Mouse (Mus musculus) liver, embryonic 14.5 days (tissue): ENCODE results near the gene Ret. TPM values are rescaled to one million over a fixed set of nuclear protein-coding genes. Genes with fewer than 3 reads are reported as not detected.

Source experiments
- ATAC-seq: fragments of 200-750 bp; cut with Nextera tagmentation; 2 replicates; pipeline ENCODE4 v1.8.0; 2017; ENCODE audit warnings: moderate number of reproducible peaks, mild to moderate bottlenecking, moderate library complexity; ENCODE audit not compliant: insufficient read depth
- DNase-seq, 3 experiments: peaks; one replicate each; pipeline ENCODE4 v3.0.0-alpha.2; 2012 to 2013; ENCODE audit warnings: low read depth in 3 of 3, low spot score in 3 of 3
- H3K27ac ChIP-seq: fragments of 300-500 bp; sonication (generic); 2 replicates; pipeline ENCODE4 v1.5.1; 2014; ENCODE audit warnings: moderate library complexity, mild to moderate bottlenecking, control low read depth, inconsistent platforms
- H3K27me3 ChIP-seq: fragments of 300-500 bp; sonication (generic); 2 replicates; pipeline ENCODE4 v1.6.1; 2014; ENCODE audit warnings: mild to moderate bottlenecking, low read length, moderate library complexity; ENCODE audit not compliant: control insufficient read depth, insufficient read depth
- H3K36me3 ChIP-seq: fragments of 300-500 bp; sonication (generic); replicated peaks from 2 replicates; pipeline ENCODE4 v1.6.1; 2014; ENCODE audit warnings: low read depth; ENCODE audit not compliant: control insufficient read depth, insufficient read depth
- H3K4me1 ChIP-seq, 2 experiments: fragments of 200-500 bp in 1 of 2; fragments of 300-500 bp in 1 of 2; sonication (generic) in 1 of 2; replicated peaks; 2 replicates each; pipeline ENCODE4 v1.6.1; 2012 to 2014; ENCODE audit warnings: antibody characterized with exemption in 1 of 2, inconsistent platforms in 1 of 2, low read length in 1 of 2; ENCODE audit not compliant: control insufficient read depth in 2 of 2, insufficient read depth in 2 of 2
- H3K4me2 ChIP-seq: fragments of 300-500 bp; sonication (generic); 2 replicates; pipeline ENCODE4 v1.6.1; 2014; ENCODE audit warnings: low read depth, mild to moderate bottlenecking, control low read depth, moderate library complexity
- H3K4me3 ChIP-seq, 2 experiments: fragments of 200-500 bp in 1 of 2; fragments of 300-500 bp in 1 of 2; sonication (generic) in 1 of 2; 2 replicates each; pipeline ENCODE4 v1.5.1; 2012 to 2014; ENCODE audit warnings: low read depth in 2 of 2, low read length in 2 of 2, mild to moderate bottlenecking in 2 of 2, control low read depth in 1 of 2, inconsistent platforms in 1 of 2, moderate library complexity in 1 of 2; ENCODE audit not compliant: insufficient read depth in 1 of 2
- H3K9ac ChIP-seq: fragments of 300-500 bp; sonication (generic); replicated peaks from 2 replicates; pipeline ENCODE4 v1.6.1; 2014; ENCODE audit warnings: mild to moderate bottlenecking, control low read depth, moderate library complexity
- H3K9me3 ChIP-seq: fragments of 300-500 bp; sonication (generic); 2 replicates; pipeline ENCODE4 v1.6.1; 2016; ENCODE audit warnings: low read length, mixed read lengths; ENCODE audit not compliant: control insufficient read depth
- CTCF ChIP-seq: IDR thresholded peaks from 2 replicates; pipeline ENCODE4 v1.5.1; 2016; ENCODE audit warnings: antibody characterized with exemption, low read depth, control low read depth
- EP300 ChIP-seq: IDR thresholded peaks from 2 replicates; pipeline ENCODE4 v1.6.1; 2016; ENCODE audit warnings: antibody characterized with exemption, low read depth
- WGBS: fragments of 180-500 bp; shearing (Covaris S2); extraction: QIAGEN DNeasy Blood & Tissue Kit; methylation state at CpG from one replicate; pipeline ENCODE4 v1.1.7; 2014; ENCODE audit not compliant: insufficient replicate concordance; 5-methylcytosine and 5-hydroxymethylcytosine counted together
- polyA plus RNA-seq, 2 experiments: library from polyadenylated mRNA; depleted of rRNA in 1 of 2; stranded (reverse) in 1 of 2; unstranded in 1 of 2; fragments of >200 nt; fragmentation: Nextera tagmentation in 1 of 2; extraction: Ambion mirVana in 1 of 2; gene quantifications; 2 replicates each; pipeline versions ENCODE4 v1.2.1 to v1.2.3; 2012 to 2014

The Ret gene
- polyA plus RNA-seq, 2 experiments, result 0.02 TPM; not detected in 1

DNA sequence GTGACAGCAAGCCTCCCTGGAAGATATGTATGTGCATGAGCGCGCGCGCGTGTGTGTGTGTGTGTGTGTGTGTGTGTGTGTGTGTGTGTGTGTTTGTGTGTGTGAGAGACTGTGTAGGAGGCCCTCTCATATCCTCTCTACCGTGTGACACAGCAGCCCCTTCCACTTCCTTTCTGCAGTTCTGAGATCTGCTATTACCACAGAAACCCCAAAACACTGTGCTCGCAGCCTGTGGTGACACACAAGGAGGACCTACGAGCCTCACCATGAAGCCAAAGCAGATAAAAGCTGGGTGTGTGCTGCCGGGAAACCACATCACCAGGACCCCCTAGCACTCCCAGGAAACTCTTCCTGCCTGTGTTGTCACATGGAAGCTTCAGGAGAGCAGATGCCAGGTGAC, 30.5 kb downstream of the Ret start:
- Histone ChIP-seq H3K27me3 (no peaks in the 10 kb centered on the region), H3K9ac (no peak overlapping the region), H3K4me3 (no peak overlapping the region), H3K36me3 (no peaks in the 10 kb centered on the region), H3K4me1 (no peaks in the 10 kb centered on the region), H3K9me3 (no peaks in the 10 kb centered on the region), H3K27ac (no peak overlapping the region), H3K4me2 (no peak overlapping the region)
- TF ChIP-seq EP300, result no peak
- TF ChIP-seq CTCF, result no peak
- 19% methylated on average over 9 of the region's 9 CpGs for WGBS
- ATAC-seq (no peak; the same call in 1 of the 2 replicates), DNase-seq (peak in 1 of 3 experiments; percentile 1)

DNA sequence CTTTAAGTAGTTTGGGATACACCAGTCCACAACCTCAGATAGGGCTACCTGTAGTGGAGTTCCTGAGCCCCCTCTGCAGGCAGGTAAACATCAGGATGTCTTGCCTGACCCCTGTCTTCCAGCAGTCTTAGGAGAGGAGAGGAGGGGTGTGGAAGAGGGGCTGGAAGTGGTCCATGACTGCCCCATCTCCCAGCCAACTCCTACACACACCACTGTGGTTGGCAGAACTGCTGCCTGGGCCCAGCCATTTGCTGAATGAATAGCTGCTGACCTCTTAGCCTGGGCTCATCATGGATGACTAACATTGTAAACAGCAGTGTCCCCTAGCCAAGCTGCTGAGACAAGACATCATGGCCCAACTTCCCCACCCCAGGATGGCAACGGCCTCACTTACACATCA, 32.0 kb downstream of the Ret start:
- no peak overlapping the region for H3K4me3 ChIP-seq
- H3K36me3 ChIP-seq, result no peaks in the 10 kb centered on the region
- no peaks in the 10 kb centered on the region for H3K4me1 ChIP-seq
- H3K27ac ChIP-seq, result no peak overlapping the region
- ATAC-seq, result no peak
- H3K27me3 ChIP-seq, result no peaks in the 10 kb centered on the region
- no peak for DNase-seq
- no peak overlapping the region for H3K4me2 ChIP-seq
- no peak overlapping the region for H3K9ac ChIP-seq
- H3K9me3 ChIP-seq, result no peaks in the 10 kb centered on the region
- TF ChIP-seq CTCF (no peak), EP300 (no peak)
- WGBS, result 71% methylated on average over 1 of the region's 1 CpGs

DNA sequence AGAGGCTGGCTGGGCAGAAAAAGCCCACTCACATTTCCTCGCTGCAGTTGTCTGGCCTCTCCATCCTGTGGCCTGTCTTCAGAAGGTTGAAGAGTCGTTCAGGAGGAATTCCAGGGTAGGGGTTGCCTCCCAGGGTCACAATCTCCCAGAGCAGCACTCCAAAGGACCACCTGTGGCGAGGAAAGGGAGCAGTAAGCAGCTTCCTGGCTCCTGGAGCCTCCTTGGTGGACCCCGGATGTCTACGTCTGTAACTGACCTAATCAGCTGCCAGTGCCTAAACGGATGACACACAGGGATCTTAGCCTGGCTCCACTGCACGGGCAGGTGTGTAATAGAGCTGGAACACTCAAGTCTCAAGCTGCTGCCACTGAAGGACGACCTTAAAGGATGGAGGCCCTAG, 32.8 kb downstream of the Ret start:
- no peak overlapping the region for H3K4me2 ChIP-seq
- TF ChIP-seq CTCF (no peak), EP300 (no peak)
- DNase-seq, result no peak
- H3K27me3 ChIP-seq, result no peaks in the 10 kb centered on the region
- H3K4me1 ChIP-seq, result no peaks in the 10 kb centered on the region
- WGBS, result 40% methylated on average over 8 of the region's 8 CpGs
- H3K36me3 ChIP-seq, result no peaks in the 10 kb centered on the region
- no peak overlapping the region for H3K4me3 ChIP-seq
- H3K9me3 ChIP-seq, result no peaks in the 10 kb centered on the region
- no peak for ATAC-seq
- no peak overlapping the region for H3K9ac ChIP-seq
- no peak overlapping the region for H3K27ac ChIP-seq

DNA sequence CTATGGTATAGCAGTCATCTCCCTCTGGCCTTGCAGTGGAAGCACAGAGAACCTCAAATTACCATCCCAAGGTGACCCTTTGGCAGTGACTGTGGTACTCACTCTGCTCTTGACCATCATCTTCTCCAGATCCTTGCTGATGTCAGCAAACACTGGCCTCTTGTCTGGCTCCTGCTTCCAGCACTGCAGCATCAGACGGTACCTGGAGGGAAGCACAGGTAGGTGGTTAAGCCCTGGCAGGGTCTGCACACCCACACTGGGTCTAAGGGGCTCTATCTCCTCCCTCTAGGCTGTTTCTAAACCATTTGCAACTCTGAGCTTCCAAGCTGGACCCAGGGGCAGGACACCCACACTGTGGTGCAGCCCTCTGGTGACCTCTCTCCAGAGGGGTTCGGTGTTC, 34.4 kb downstream of the Ret start:
- H3K4me1 ChIP-seq, result no peaks in the 10 kb centered on the region
- no peak overlapping the region for H3K9ac ChIP-seq

DNA sequence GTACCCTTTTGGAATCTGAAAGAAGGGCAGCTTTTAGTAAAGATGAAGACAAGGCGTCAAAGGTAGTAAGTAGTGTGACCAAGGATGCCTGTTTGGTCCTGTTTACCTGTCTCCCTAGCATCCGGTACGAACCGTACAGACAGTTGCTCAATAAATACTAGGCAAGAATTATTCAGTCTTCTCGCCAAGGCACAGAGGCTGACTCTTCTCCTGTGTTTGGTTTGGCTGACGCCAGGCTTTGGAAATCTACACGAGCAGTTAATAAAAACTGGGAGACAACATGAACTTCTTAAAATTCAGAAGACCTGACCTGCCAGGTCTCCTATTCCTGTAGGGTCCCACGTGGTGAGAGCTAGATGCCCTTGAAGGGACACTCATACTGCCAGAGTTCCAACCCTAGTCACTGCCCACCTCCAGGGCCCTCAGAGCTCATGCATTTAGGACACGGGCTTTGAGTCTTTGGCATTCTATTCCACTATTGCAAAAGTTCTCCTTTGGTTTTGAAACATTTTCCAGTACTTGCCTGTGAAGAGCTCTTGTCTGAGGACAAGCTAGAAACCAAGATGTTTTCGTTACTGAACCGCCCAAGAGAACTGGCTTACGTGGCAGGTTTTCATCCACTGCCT, 34.9 kb downstream of the Ret start:
- no peak overlapping the region for H3K4me2 ChIP-seq
- H3K27ac ChIP-seq, result no peak overlapping the region
- TF ChIP-seq CTCF, result no peak
- TF ChIP-seq EP300, result no peak
- no peak overlapping the region for H3K9ac ChIP-seq
- no peak for DNase-seq
- 66% methylated on average over 12 of the region's 12 CpGs for WGBS
- H3K9me3 ChIP-seq, result no peaks in the 10 kb centered on the region
- no peaks in the 10 kb centered on the region for H3K4me1 ChIP-seq
- H3K4me3 ChIP-seq, result no peak overlapping the region
- ATAC-seq, result no peak
- H3K36me3 ChIP-seq, result no peaks in the 10 kb centered on the region
- no peaks in the 10 kb centered on the region for H3K27me3 ChIP-seq

More for the DNA sequence above, 34.4 kb downstream of the Ret start:
- Histone ChIP-seq H3K4me2 (no peak overlapping the region), H3K27ac (no peak overlapping the region), H3K27me3 (no peaks in the 10 kb centered on the region), H3K9me3 (no peaks in the 10 kb centered on the region), H3K36me3 (no peaks in the 10 kb centered on the region), H3K4me3 (no peak overlapping the region)
- no peak for DNase-seq
- no peak for ATAC-seq
- WGBS, result 64% methylated on average over 2 of the region's 2 CpGs
- TF ChIP-seq EP300 (no peak), CTCF (no peak)
